Mouse (Mus musculus) lung, postnatal 0 days (tissue): ENCODE data around the gene Trpv3. TPM values are rescaled to one million over a fixed set of nuclear protein-coding genes. Genes with fewer than 3 reads are reported as not detected.
A peak's percentile ranks its signal among the peaks of the same experiment; 100 is the strongest.

Experiments
- ATAC-seq: fragments of 200-750 bp; cut with Nextera tagmentation; 2 replicates; pipeline ENCODE4 v1.8.0; 2017; ENCODE audit warnings: moderate library complexity
- DNase-seq: peaks from one replicate; pipeline ENCODE4 v3.0.0-alpha.2; 2016; ENCODE audit warnings: low spot score
- H3K27ac ChIP-seq: fragments of 300-500 bp; sonication (generic); 2 replicates; pipeline ENCODE4 v1.5.1; 2014; ENCODE audit warnings: antibody characterized with exemption, mild to moderate bottlenecking, low read length, mixed read lengths
- H3K27me3 ChIP-seq: fragments of 300-500 bp; sonication (generic); replicated peaks from 2 replicates; pipeline ENCODE4 v1.6.1; 2014; ENCODE audit warnings: low read length, mixed read lengths; ENCODE audit not compliant: insufficient read depth
- H3K36me3 ChIP-seq: fragments of 300-500 bp; sonication (generic); 2 replicates; pipeline ENCODE4 v1.6.1; 2014; ENCODE audit warnings: low read length, mixed read lengths; ENCODE audit not compliant: insufficient read depth
- H3K4me1 ChIP-seq: fragments of 300-500 bp; sonication (generic); 2 replicates; pipeline ENCODE4 v1.6.1; 2014; ENCODE audit warnings: antibody characterized with exemption, low read depth, low read length, mixed read lengths; ENCODE audit not compliant: insufficient read depth
- H3K4me2 ChIP-seq: fragments of 300-500 bp; sonication (generic); replicated peaks from 2 replicates; pipeline ENCODE4 v1.6.1; 2014; ENCODE audit warnings: low read depth, mild to moderate bottlenecking, low read length, moderate library complexity, mixed read lengths
- H3K4me3 ChIP-seq: fragments of 300-500 bp; sonication (generic); 2 replicates; pipeline ENCODE4 v1.5.1; 2014; ENCODE audit warnings: low read depth, low read length
- H3K9ac ChIP-seq: fragments of 300-500 bp; sonication (generic); replicated peaks from 2 replicates; pipeline ENCODE4 v1.6.1; 2014; ENCODE audit warnings: low read depth, mild to moderate bottlenecking
- H3K9me3 ChIP-seq: fragments of 300-500 bp; sonication (generic); 2 replicates; pipeline ENCODE4 v1.6.1; 2016; ENCODE audit warnings: low read length, mixed read lengths
- CTCF ChIP-seq: IDR thresholded peaks from 2 replicates; pipeline ENCODE4 v1.5.1; 2016; ENCODE audit warnings: antibody characterized with exemption, mild to moderate bottlenecking
- EP300 ChIP-seq: IDR thresholded peaks from 2 replicates; pipeline ENCODE4 v1.6.1; 2016; ENCODE audit warnings: antibody characterized with exemption, mild to moderate bottlenecking, control low read depth
- WGBS: fragments of 180-500 bp; shearing (Covaris S2); extraction: QIAGEN DNeasy Blood & Tissue Kit; methylation state at CpG from one replicate; pipeline ENCODE4 v1.1.7; 2014; 5-methylcytosine and 5-hydroxymethylcytosine counted together
- polyA plus RNA-seq: library from polyadenylated mRNA; unstranded; fragments of >200 nt; fragmentation: Nextera tagmentation; extraction: Ambion mirVana; gene quantifications from 2 replicates; pipeline ENCODE4 v1.2.1, GENCODE M21; 2015

Trpv3 gene
- polyA plus RNA-seq = 0.11 and 0.15 TPM in 2 replicates

DNA sequence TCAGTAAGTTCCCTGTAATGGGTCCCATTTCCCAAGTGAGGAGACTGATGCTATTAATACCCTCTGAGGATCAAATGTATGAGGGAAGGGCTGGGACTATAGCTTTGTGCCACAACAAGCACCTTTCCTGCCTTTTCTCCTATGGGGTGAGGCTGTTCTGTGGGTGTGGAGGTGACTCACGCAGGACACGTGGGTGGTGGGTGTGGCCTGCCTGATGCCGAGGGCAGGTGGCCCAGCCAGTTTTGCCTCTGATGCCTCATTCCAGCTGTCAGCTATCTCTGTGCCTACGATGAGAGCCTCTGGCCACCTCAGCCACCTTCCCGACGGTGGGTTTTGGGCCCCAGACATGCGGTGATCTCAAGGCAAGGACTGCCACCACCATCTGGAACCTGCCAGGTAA is at the start of gene Trpv3:
TSS of gene Trpv3 (plus strand) at position 122 of the 400 bp plus-strand sequence.
- no peaks in the 10 kb centered on the region for H3K27me3 ChIP-seq
- no peak within 1 kb of the TSS for H3K4me3 ChIP-seq
- no peak within 1 kb of the TSS for H3K9ac ChIP-seq
- H3K4me2 ChIP-seq = no peak within 1 kb of the TSS
- 64% methylated on average over 7 of the region's 7 CpGs for WGBS
- ATAC-seq (no peak), DNase-seq (no peak)
- H3K27ac ChIP-seq = no peak within 1 kb of the TSS
- no peaks in the 10 kb centered on the region for H3K36me3 ChIP-seq
- no peaks in the 10 kb centered on the region for H3K9me3 ChIP-seq
- TF ChIP-seq CTCF (no peak), EP300 (no peak)
- no peaks in the 10 kb centered on the region for H3K4me1 ChIP-seq

DNA sequence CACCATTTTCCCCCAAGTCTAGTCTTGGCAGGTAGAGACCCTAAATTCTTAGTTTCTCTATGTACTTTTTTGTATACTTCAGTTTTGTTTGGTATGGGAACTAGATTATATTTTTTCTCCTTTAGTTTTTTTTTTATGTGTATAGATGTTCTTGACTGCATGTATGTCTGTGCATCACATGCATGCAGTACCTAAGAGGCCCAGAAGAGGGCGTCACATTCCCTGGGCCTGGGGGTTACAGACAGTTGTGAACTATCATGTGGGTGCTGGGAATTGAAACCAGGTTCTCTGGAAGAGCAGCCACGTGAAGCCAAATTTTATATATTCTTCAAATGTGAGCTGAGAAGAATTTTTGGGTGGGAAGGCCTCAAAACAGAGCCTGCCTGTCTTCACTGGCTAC is 47.5 kb upstream of the Trpv3 start:
- Histone ChIP-seq H3K27me3 (no peaks in the 10 kb centered on the region), H3K4me1 (no peaks in the 10 kb centered on the region), H3K9ac (no peak overlapping the region), H3K4me2 (no peak overlapping the region), H3K9me3 (no peaks in the 10 kb centered on the region), H3K4me3 (no peak overlapping the region), H3K36me3 (no peaks in the 10 kb centered on the region), H3K27ac (no peak overlapping the region)
- 53% methylated on average over 2 of the region's 2 CpGs for WGBS
- ATAC-seq = no peak
- DNase-seq = no peak
- TF ChIP-seq EP300 = no peak
- peak; percentile 9; the same call in 1 of the 2 replicates for TF ChIP-seq CTCF

DNA sequence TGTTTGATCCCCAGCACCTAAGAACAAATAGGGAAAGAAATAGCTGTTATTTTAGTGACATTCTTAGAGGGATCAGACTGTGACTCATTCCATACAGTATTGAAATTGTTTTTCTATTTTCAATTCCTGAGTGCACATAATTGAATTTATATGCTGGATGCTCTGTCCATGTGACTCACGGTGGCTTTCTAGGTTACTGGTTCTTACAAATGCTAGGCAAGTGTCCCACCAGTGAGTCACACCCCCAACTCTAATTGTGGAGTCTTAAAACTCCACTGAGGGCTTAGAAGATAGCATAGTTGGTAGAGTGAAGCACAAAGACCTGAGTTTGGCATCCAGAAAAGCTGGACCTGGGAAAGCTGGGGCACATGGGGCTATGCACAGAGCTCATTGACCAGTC is 46.5 kb upstream of the Trpv3 start:
- Histone ChIP-seq H3K9me3 (no peaks in the 10 kb centered on the region), H3K36me3 (no peaks in the 10 kb centered on the region), H3K4me2 (no peak overlapping the region), H3K9ac (no peak overlapping the region), H3K27me3 (no peaks in the 10 kb centered on the region), H3K4me3 (no peak overlapping the region), H3K4me1 (no peaks in the 10 kb centered on the region), H3K27ac (no peak overlapping the region)
- no peak for ATAC-seq
- 80% methylated on average over 1 of the region's 1 CpGs for WGBS
- no peak for DNase-seq
- TF ChIP-seq CTCF (no peak), EP300 (no peak)

DNA sequence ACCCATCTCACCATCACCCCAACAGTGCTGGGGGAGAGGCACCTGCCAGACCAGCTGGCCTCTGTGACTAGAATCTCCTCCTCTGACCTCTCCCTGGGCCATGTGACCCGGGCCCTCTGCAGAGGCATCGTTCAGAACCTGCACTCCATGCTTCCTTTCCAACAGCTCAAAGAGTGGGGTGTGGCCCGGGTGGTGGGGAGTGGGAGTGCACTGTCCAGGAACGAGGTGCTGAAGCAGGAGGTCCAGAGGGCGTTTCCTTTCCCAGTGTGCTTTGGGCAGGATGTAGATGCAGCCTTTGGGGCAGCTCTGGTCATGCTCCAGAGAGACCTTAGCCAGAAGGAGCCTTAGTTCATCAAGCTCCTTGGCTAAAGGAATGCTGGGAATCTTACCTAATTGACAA is 44.3 kb upstream of the Trpv3 start:
- H3K4me3 ChIP-seq = no peak overlapping the region
- DNase-seq (no peak), ATAC-seq (no peak)
- H3K4me1 ChIP-seq = no peaks in the 10 kb centered on the region
- no peak overlapping the region for H3K9ac ChIP-seq
- no peak overlapping the region for H3K27ac ChIP-seq
- no peak overlapping the region for H3K4me2 ChIP-seq
- H3K9me3 ChIP-seq = no peaks in the 10 kb centered on the region
- 21% methylated on average over 5 of the region's 5 CpGs for WGBS
- TF ChIP-seq EP300 (no peak), CTCF (no peak)
- no peaks in the 10 kb centered on the region for H3K36me3 ChIP-seq
- H3K27me3 ChIP-seq = no peaks in the 10 kb centered on the region

DNA sequence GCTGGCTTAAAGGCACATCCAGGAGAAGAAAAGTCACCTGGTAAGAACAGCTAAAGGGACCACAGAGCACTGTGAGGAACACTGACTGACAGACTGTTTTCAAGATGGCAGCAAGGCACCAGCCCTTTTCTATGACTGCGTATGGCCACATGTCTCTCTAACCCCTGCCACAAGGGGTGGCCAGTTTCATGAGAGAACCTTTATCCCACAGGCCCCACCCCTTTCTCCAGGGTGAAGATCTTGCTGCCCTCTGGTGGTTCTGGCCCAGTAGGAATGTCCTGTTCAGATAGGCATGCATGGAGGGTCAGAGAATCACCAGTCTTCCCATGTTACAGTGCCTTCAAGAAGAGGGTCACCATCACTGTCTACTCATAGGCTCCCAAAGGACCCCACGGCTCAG is 43.2 kb upstream of the Trpv3 start:
- Histone ChIP-seq H3K9ac (no peak overlapping the region), H3K9me3 (no peaks in the 10 kb centered on the region), H3K4me1 (no peaks in the 10 kb centered on the region), H3K4me3 (no peak overlapping the region), H3K27ac (no peak overlapping the region), H3K36me3 (no peaks in the 10 kb centered on the region), H3K4me2 (no peak overlapping the region), H3K27me3 (no peaks in the 10 kb centered on the region)
- TF ChIP-seq EP300 (no peak), CTCF (peak; percentile 68)
- DNase-seq (peak; percentile 40), ATAC-seq (no peak)
- 55% methylated on average over 2 of the region's 2 CpGs for WGBS

DNA sequence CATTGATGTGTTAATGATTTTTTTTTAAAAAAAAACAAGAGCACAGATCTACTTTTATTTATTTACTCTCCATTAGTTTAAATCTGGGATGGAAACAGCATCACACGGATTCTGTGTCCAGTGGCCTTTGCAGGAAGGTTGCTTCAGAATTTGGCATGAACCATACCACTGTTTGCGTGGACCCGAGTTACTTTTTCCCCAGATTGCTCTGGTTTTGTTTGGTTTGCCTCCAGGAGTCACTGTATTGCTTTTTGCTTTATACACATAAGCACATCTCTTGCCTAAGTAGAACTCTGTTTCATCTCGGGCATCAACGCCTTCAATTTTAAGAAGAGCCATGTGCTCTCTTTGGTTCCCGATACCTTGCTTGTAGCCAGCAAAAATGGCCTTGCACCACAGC is 41.3 kb upstream of the Trpv3 start:
- Histone ChIP-seq H3K4me1 (no peaks in the 10 kb centered on the region), H3K36me3 (no peaks in the 10 kb centered on the region), H3K9ac (no peak overlapping the region), H3K9me3 (no peaks in the 10 kb centered on the region), H3K4me3 (no peak overlapping the region), H3K4me2 (no peak overlapping the region), H3K27me3 (no peaks in the 10 kb centered on the region), H3K27ac (no peak overlapping the region)
- no peak for TF ChIP-seq CTCF
- no peak for TF ChIP-seq EP300
- ATAC-seq (no peak), DNase-seq (no peak)
- 82% methylated on average over 6 of the region's 6 CpGs for WGBS

DNA sequence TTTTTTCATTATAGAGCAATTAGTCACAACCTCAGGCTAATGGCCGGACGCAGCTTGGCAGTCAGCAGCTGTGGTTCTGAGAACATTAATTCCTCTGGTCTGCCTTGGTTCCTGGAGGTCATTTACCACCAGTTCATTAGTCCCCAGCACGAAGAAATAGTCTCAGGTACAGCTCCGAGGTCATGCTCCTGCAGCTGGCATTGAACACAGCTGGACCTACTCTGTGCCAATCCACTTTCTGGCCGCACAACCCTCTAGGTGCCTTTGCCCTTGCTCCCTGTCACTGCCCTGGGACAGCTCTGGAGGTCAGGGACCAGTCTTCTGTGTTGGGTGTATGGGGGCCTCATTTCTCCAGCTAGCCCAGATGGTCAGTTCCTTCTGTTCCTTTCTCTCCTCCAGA is 38.3 kb upstream of the Trpv3 start:
- Histone ChIP-seq H3K4me1 (no peaks in the 10 kb centered on the region), H3K4me3 (no peak overlapping the region), H3K4me2 (no peak overlapping the region), H3K9me3 (no peaks in the 10 kb centered on the region), H3K27me3 (no peaks in the 10 kb centered on the region), H3K36me3 (no peaks in the 10 kb centered on the region), H3K27ac (no peak overlapping the region), H3K9ac (no peak overlapping the region)
- 69% methylated on average over 5 of the region's 5 CpGs for WGBS
- ATAC-seq (no peak), DNase-seq (no peak)
- TF ChIP-seq EP300 = no peak
- no peak for TF ChIP-seq CTCF
